ENCODE assay signal across 8 mouse cellular contexts in the genomic region with DNA sequence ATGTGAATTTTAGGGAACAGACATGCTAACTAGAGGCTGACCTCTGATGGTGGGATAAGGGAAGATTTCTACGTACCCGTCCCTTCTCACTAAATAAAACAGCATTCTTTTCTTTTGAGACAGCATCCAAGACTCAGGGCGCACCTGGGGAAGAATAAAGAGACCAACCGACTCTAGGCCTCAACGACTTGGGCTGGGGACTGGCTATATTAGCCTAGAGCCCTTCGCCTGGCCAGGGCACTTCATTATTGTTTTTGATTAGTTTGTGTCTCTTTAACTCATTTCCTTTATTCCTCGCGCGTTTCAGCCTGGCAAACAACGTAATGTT. TPM values are rescaled to one million over a fixed set of nuclear protein-coding genes. Genes with fewer than 3 reads are reported as not detected.
A peak's percentile ranks its signal among the peaks of the same experiment; 100 is the strongest.
DNase-seq lines count a peak whose midpoint lies in the region; ATAC-seq and TF ChIP-seq lines count a peak whose summit lies in the region.

No protein-coding gene starts in this region.

- peak overlapping the region; percentile 85 for H3K27ac ChIP-seq in heart, adult 2 months
- H3K27ac ChIP-seq in forebrain, embryonic 14.5 days (ENCODE audit: low read depth, low read length): peak overlapping the region; percentile 90; the same call in 1 of the 2 replicates
- H3K27ac ChIP-seq in liver, embryonic 13.5 days: no peak overlapping the region

- WGBS in heart, adult 2 months: 15% methylated on average over 10 of the region's 10 CpGs
- 15% methylated on average over 10 of the region's 10 CpGs for WGBS in forebrain, embryonic 14.5 days
- WGBS in liver, embryonic 13.5 days (ENCODE audit: insufficient replicate concordance): 21% methylated on average over 10 of the region's 10 CpGs

- no peak for TF ChIP-seq EP300 in heart, adult 2 months (IDR thresholded peaks at IDR 0.05; ENCODE audit: insufficient read depth, low read depth, low read length)

- H3K79me3 ChIP-seq in C2C12 (ENCODE audit: low read depth): peaks cover 27% of the 10 kb centered on the region

- no peaks in the 10 kb centered on the region for H3K9me3 ChIP-seq in forebrain, embryonic 14.5 days (replicated peaks; ENCODE audit: control insufficient read depth, low read length)
- no peaks in the 10 kb centered on the region for H3K9me3 ChIP-seq in liver, embryonic 13.5 days (replicated peaks)

- no peaks in the 10 kb centered on the region; the same call in 1 of the 2 replicates for H3K4me1 ChIP-seq in heart, adult 2 months (ENCODE audit: control insufficient read depth, insufficient read depth, low read length)
- peaks cover 20% of the 10 kb centered on the region for H3K4me1 ChIP-seq in forebrain, embryonic 14.5 days (ENCODE audit: control insufficient read depth, insufficient read depth, low read length)
- H3K4me1 ChIP-seq in liver, embryonic 13.5 days (replicated peaks): peaks cover 42% of the 10 kb centered on the region

- H3K4me3 ChIP-seq in heart, adult 2 months: peak overlapping the region; percentile 67
- peak overlapping the region; percentile 60 for H3K4me3 ChIP-seq in C2C12 (ENCODE audit: insufficient read depth, poor library complexity, severe bottlenecking)
- H3K4me3 ChIP-seq in forebrain, embryonic 14.5 days (ENCODE audit: low read depth, low read length): peak overlapping the region; percentile 92
- peak overlapping the region; percentile 84 for H3K4me3 ChIP-seq in liver, embryonic 13.5 days (replicated peaks)

- no peaks in the 10 kb centered on the region; the same call in 1 of the 2 replicates for H3K79me2 ChIP-seq in heart, adult 2 months (replicated peaks; ENCODE audit: control insufficient read depth, insufficient read depth, low read length)
- peaks cover 40% of the 10 kb centered on the region for H3K79me2 ChIP-seq in C2C12 (ENCODE audit: control insufficient read depth, insufficient read depth)

- intact Hi-C loops in heart, adult 2 months (cut with DNase I): loop anchor here (5.0 kb wide), 2 partner anchors 33 to 207 kb away; a partner anchor contains a TSS
- intact Hi-C loops in heart, postnatal 36 days (cut with DNase I): loop anchor here (2.0 kb wide), 2 partner anchors 30 to 208 kb away; a partner anchor contains a TSS

- H3K4me2 ChIP-seq in forebrain, embryonic 14.5 days (ENCODE audit: low read length): peak overlapping the region; percentile 75
- peak overlapping the region; percentile 89 for H3K4me2 ChIP-seq in liver, embryonic 13.5 days

- peak overlapping the region; percentile 18 for H3ac ChIP-seq in C2C12 (ENCODE audit: control insufficient read depth, insufficient read length, low read depth)

- TF ChIP-seq POLR2A in heart, adult 2 months (IDR thresholded peaks at IDR 0.05; ENCODE audit: insufficient read depth, low read depth, low read length): no peak

- H3K9ac ChIP-seq in heart, adult 2 months (ENCODE audit: low read depth, low read length): peak overlapping the region; percentile 84
- H3K9ac ChIP-seq in forebrain, embryonic 14.5 days (ENCODE audit: low read length): peak overlapping the region; percentile 97
- H3K9ac ChIP-seq in liver, embryonic 13.5 days: peak overlapping the region; percentile 86

- H3K27me3 ChIP-seq in heart, adult 2 months (ENCODE audit: control insufficient read depth, insufficient read depth, low read length): no peaks in the 10 kb centered on the region
- no peaks in the 10 kb centered on the region for H3K27me3 ChIP-seq in C2C12 (ENCODE audit: control insufficient read depth, insufficient read depth, insufficient read length)
- H3K27me3 ChIP-seq in forebrain, embryonic 14.5 days (replicated peaks; ENCODE audit: control insufficient read depth, insufficient read depth, low read length): no peaks in the 10 kb centered on the region
- H3K27me3 ChIP-seq in liver, embryonic 13.5 days: peaks cover 7% of the 10 kb centered on the region; the same call in 1 of the 2 replicates

- no peak for TF ChIP-seq CTCF in heart, adult 2 months (IDR thresholded peaks at IDR 0.05)
- TF ChIP-seq CTCF in C2C12 (IDR thresholded peaks at IDR 0.05; ENCODE audit: control insufficient read depth, insufficient read depth, insufficient read length): no peak

- no peak for DNase-seq in heart, adult 2 months
- DNase-seq in heart, postnatal 36 days: no peak
- DNase-seq in forebrain, embryonic 14.5 days (ENCODE audit: low spot score): no peak
- no peak for DNase-seq in liver, embryonic 13.5 days
- no peak for DNase-seq in left cerebral cortex, adult 18-20 months (ENCODE audit: low spot score in 2 of 2)
- no peak for DNase-seq in cerebellum, postnatal 10 days

- no peak for ATAC-seq in forebrain, embryonic 14.5 days
- peak; percentile 45 for ATAC-seq in liver, embryonic 13.5 days (ENCODE audit: low read depth)
- ATAC-seq in inflammation-experienced regulatory T-cells, adult 6 months: no peak

- H3K36me3 ChIP-seq in heart, adult 2 months (ENCODE audit: control insufficient read depth, insufficient read depth, low read length): no peaks in the 10 kb centered on the region
- no peaks in the 10 kb centered on the region for H3K36me3 ChIP-seq in C2C12 (ENCODE audit: control insufficient read depth, insufficient read depth)
- no peaks in the 10 kb centered on the region for H3K36me3 ChIP-seq in forebrain, embryonic 14.5 days (ENCODE audit: control insufficient read depth, insufficient read depth, low read length)
- H3K36me3 ChIP-seq in liver, embryonic 13.5 days: no peaks in the 10 kb centered on the region

TF ChIP-seq in C2C12, 6 proteins besides CTCF, POLR2A, EP300 and RAD21:
- no peak for TF ChIP-seq MYOD1 (IDR thresholded peaks at IDR 0.05; ENCODE audit: control insufficient read depth, insufficient read length, low read depth)
- TF ChIP-seq CEBPB (IDR thresholded peaks at IDR 0.05; ENCODE audit: low read depth): no peak
- no peak for TF ChIP-seq MYOG (IDR thresholded peaks at IDR 0.05; ENCODE audit: control insufficient read depth, extremely low read depth, insufficient read length)
- no peak for TF ChIP-seq USF1 (IDR thresholded peaks at IDR 0.05; ENCODE audit: low read depth)
- no peak for TF ChIP-seq MAX (IDR thresholded peaks at IDR 0.05)
- no peak for TF ChIP-seq FOSL1 (IDR thresholded peaks at IDR 0.05; ENCODE audit: insufficient read depth, low read length, poor library complexity, severe bottlenecking)

RNA-seq across cellular contexts. Expression of a gene that starts 0.3 kb away (rescaled TPM):
- 10 to 100 TPM; 38.1 to 39.7 TPM for total RNA-seq in heart, adult 2 months (2021)
- polyA plus RNA-seq in heart, adult 2 months (2012; rRNA removed): 31.5 and 45.1 TPM in 2 replicates
- 10 to 100 TPM; 38.9 to 39.0 TPM for total RNA-seq in heart, postnatal 36 days (2021)
- 68.4 TPM for polyA plus RNA-seq in C2C12 (2012; fragmentation: generic; extraction: Trizol)
- polyA plus RNA-seq in forebrain, embryonic 14.5 days (2014; fragmentation: Nextera tagmentation; extraction: Ambion mirVana): 16.8 and 17.5 TPM in 2 replicates
- polyA plus RNA-seq in liver, embryonic 13.5 days (2015; fragmentation: Nextera tagmentation; extraction: Ambion mirVana): 4.5 and 5.2 TPM in 2 replicates
- 1 to 10 TPM; 2.6 to 3.2 (median 3.1) TPM for polyA plus RNA-seq in inflammation-experienced regulatory T-cells, adult 6 months (2017; shearing (Covaris generic))
- 10 to 100 TPM; 37.1 to 38.7 TPM for total RNA-seq in left cerebral cortex, adult 18-20 months (2021)
